Mouse (Mus musculus) stomach, embryonic 15.5 days (tissue): ENCODE results near the gene Chrne. TPM values are rescaled to one million over a fixed set of nuclear protein-coding genes. Genes with fewer than 3 reads are reported as not detected.

ENCODE experiments used
- ATAC-seq: fragments of 200-750 bp; cut with Nextera tagmentation; 2 replicates; pipeline ENCODE4 v1.8.0; 2017; ENCODE audit warnings: low read depth, moderate number of reproducible peaks, moderate TSS enrichment; ENCODE audit not compliant: insufficient read depth, low FRiP score
- H3K27ac ChIP-seq: fragments of 300-500 bp; sonication (generic); 2 replicates; pipeline ENCODE4 v1.5.1; 2015; ENCODE audit warnings: mild to moderate bottlenecking, inconsistent platforms
- H3K27me3 ChIP-seq: fragments of 300-500 bp; sonication (generic); replicated peaks from 2 replicates; pipeline ENCODE4 v1.6.1; 2015; ENCODE audit warnings: inconsistent platforms
- H3K36me3 ChIP-seq: fragments of 300-500 bp; sonication (generic); 2 replicates; pipeline ENCODE4 v1.6.1; 2015; ENCODE audit warnings: inconsistent platforms
- H3K4me1 ChIP-seq: fragments of 300-500 bp; sonication (generic); 2 replicates; pipeline ENCODE4 v1.6.1; 2015; ENCODE audit warnings: inconsistent platforms
- H3K4me2 ChIP-seq: fragments of 300-500 bp; sonication (generic); 2 replicates; pipeline ENCODE4 v1.6.1; 2015; ENCODE audit warnings: mild to moderate bottlenecking, inconsistent platforms
- H3K4me3 ChIP-seq: fragments of 300-500 bp; sonication (generic); replicated peaks from 2 replicates; pipeline ENCODE4 v1.5.1; 2015; ENCODE audit warnings: inconsistent platforms
- H3K9ac ChIP-seq: fragments of 300-500 bp; sonication (generic); 2 replicates; pipeline ENCODE4 v1.6.1; 2015; ENCODE audit warnings: inconsistent platforms
- H3K9me3 ChIP-seq: fragments of 300-500 bp; sonication (generic); 2 replicates; pipeline ENCODE4 v1.6.1; 2016; ENCODE audit warnings: inconsistent platforms
- WGBS: fragments of 180-500 bp; shearing (Covaris S2); methylation state at CpG from one replicate; pipeline ENCODE4 v1.1.7; 2015; 5-methylcytosine and 5-hydroxymethylcytosine counted together
- polyA plus RNA-seq: library from polyadenylated mRNA; unstranded; fragments of >200 nt; fragmentation: Nextera tagmentation; extraction: Ambion mirVana; gene quantifications from 2 replicates; pipeline ENCODE4 v1.2.1, GENCODE M21; 2015

Chrne gene
- polyA plus RNA-seq, 1 experiment from 2014 or later: not detected

DNA sequence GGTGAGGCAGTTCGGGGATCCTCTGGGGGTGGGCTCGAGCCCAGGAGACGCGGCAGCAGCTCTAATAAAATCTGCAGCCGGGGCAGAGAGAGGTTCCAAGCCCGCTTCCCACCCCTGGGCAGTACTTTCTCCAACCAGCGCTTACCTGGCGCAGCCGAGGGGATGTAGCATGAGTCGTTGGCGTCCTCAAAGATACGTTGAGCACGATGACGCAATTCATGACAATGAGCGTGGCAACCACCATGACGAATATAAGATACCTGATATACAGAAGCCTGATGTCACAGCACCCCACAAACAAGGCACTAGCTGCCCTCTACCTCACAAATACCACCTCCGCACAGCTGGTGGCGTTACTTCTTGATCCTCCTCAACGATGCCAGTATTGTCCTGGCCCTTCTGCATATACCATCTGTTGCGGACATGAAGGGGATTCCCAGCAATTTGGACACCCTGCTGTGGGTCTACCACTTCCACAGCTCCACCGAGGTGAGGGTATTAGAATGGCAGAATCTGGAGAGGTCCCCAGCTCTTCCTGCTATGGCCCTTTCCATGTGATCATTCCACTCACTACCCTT lies 3.4 kb downstream of the Chrne start, which contains the start of gene 4930544D05Rik:
4930544D05Rik (plus strand) TSS at position 333 of the 578 bp plus-strand sequence.
- 0 out of 2 replicates have a peak within 1 kb of the TSS, but pooled peaks have one; percentile 27 for H3K9ac ChIP-seq
- H3K27me3 ChIP-seq: 0 out of 2 replicates have a peak, but pooled peaks cover 3% of the 10 kb centered on the region
- H3K27ac ChIP-seq: peak within 1 kb of the TSS; percentile 78
- peaks cover 11% of the 10 kb centered on the region for H3K4me1 ChIP-seq
- peaks cover 15% of the 10 kb centered on the region for H3K36me3 ChIP-seq
- peak within 1 kb of the TSS; percentile 93 for H3K4me2 ChIP-seq
- 15% methylated on average over 21 of the region's 21 CpGs for WGBS
- ATAC-seq: no peak
- no peaks in the 10 kb centered on the region for H3K9me3 ChIP-seq
- H3K4me3 ChIP-seq: peak within 1 kb of the TSS; percentile 44

DNA sequence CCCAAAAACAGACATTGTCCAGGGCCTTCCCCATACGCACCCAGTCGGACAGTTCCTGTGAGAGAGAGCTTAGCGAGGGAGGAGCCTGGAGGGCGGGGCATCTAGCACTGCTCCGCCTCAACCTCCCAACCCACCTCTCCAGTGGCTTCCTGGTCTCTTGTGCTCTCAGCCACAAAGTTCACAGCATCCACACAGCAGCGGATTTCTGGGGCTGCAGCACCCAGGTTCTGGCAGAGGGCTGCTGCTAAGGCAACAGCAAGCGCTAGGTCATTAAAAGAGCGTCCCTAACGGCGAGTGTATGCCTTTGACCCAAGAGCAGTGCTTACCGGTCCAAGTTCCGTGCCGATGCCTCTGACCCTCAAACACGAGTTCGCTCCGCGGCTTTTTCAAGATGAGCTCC lies 3.9 kb downstream of the Chrne start:
- ATAC-seq: peak; percentile 87
- H3K4me2 ChIP-seq: peak overlapping the region; percentile 93
- no peaks in the 10 kb centered on the region for H3K9me3 ChIP-seq
- 0 out of 2 replicates have a peak overlapping the region, but pooled peaks have one; percentile 27 for H3K9ac ChIP-seq
- 0 out of 2 replicates have a peak, but pooled peaks cover 3% of the 10 kb centered on the region for H3K27me3 ChIP-seq
- peak overlapping the region; percentile 44 for H3K4me3 ChIP-seq
- peaks cover 20% of the 10 kb centered on the region for H3K36me3 ChIP-seq
- peaks cover 11% of the 10 kb centered on the region for H3K4me1 ChIP-seq
- 1% methylated on average over 17 of the region's 17 CpGs for WGBS
- peak overlapping the region; percentile 78 for H3K27ac ChIP-seq

DNA sequence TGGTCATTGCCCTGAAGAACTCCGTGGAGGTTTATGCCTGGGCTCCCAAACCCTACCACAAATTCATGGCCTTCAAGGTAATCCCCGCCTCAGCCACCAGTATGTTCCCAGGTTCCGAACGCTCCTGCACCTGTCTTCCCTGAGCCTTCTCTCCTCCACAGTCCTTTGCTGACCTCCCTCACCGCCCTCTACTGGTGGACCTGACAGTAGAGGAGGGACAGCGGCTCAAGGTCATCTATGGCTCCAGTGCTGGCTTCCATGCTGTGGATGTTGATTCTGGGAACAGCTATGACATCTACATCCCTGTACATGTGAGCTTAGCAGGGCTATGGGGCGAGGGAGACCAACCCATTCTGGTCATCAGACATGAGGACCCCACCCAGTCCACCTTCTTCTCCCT lies 6.5 kb downstream of the Chrne start:
- peaks cover 11% of the 10 kb centered on the region for H3K4me1 ChIP-seq
- 79% methylated on average over 7 of the region's 7 CpGs for WGBS

DNA sequence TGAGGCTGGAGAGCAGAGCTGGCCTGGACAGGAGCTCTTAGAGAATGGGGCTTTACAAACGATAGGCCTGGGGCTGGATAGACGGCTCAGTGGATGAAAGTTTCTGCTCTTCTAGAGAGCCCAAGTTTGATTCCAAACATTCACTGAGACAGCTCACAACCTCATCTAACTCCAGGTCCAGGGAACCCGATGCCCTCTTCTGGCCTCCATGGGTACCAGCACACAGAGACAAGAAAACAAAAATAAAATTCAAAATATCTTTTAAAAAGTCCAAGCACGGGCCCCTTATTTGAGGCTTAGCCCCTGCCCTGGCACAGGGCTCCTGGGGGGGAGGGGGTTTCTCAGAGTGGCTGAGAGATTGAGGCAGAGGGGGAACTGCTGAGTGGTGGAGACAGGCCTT lies 8.3 kb downstream of the Chrne start:
- H3K36me3 ChIP-seq: peaks cover 58% of the 10 kb centered on the region
- H3K9me3 ChIP-seq: no peaks in the 10 kb centered on the region
- ATAC-seq: no peak
- H3K9ac ChIP-seq: no peak overlapping the region
- no peak overlapping the region for H3K4me3 ChIP-seq
- H3K4me1 ChIP-seq: peaks cover 11% of the 10 kb centered on the region
- no peak overlapping the region for H3K4me2 ChIP-seq
- H3K27me3 ChIP-seq: no peaks in the 10 kb centered on the region
- no peak overlapping the region for H3K27ac ChIP-seq
- 82% methylated on average over 4 of the region's 4 CpGs for WGBS

More for the DNA sequence above, 6.5 kb downstream of the Chrne start:
- Histone ChIP-seq H3K36me3 (peaks cover 46% of the 10 kb centered on the region), H3K4me3 (no peak overlapping the region), H3K9ac (no peak overlapping the region), H3K9me3 (no peaks in the 10 kb centered on the region), H3K27me3 (0 out of 2 replicates have a peak, but pooled peaks cover 3% of the 10 kb centered on the region), H3K4me2 (no peak overlapping the region), H3K27ac (no peak overlapping the region)
- ATAC-seq: no peak

DNA sequence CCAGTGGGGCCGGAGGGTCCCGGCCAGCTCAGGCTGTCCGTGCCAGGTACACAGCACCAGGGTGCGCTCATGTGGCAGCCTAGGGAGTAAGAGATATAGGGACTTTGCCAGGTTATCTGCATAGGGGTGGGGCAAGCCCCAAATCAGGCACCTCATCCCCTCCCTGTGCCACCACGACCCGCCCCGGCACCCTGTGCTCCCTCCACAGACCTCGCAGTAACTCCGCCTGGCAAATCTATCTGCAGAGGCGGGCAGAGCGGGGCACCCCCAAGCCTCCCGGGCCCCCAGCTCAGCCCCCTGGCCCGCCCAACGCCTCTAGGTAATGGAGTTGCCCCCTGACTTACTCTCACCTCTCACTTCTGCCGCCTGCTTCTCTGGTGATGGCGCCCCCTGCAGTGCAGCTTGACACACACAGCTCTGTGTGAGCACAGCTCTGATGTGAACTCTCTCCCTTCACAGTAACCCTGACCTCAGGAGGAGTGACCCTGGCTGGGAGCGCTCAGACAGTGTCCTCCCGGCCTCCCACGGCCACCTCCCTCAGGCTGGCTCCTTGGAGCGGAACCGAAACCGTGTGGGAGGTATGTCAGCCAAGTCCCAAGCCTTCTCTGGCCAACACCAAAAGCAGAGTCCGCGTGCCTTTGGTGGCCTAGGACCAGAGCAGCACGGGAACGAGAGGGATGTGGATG lies 10.5 kb downstream of the Chrne start:
- H3K27me3 ChIP-seq: no peaks in the 10 kb centered on the region
- H3K4me2 ChIP-seq: no peak overlapping the region
- ATAC-seq: no peak
- H3K4me3 ChIP-seq: no peak overlapping the region
- WGBS: 91% methylated on average over 26 of the region's 26 CpGs
- no peak overlapping the region for H3K9ac ChIP-seq
- H3K36me3 ChIP-seq: peaks cover 66% of the 10 kb centered on the region
- H3K9me3 ChIP-seq: no peaks in the 10 kb centered on the region
- H3K27ac ChIP-seq: no peak overlapping the region
- no peaks in the 10 kb centered on the region for H3K4me1 ChIP-seq

DNA sequence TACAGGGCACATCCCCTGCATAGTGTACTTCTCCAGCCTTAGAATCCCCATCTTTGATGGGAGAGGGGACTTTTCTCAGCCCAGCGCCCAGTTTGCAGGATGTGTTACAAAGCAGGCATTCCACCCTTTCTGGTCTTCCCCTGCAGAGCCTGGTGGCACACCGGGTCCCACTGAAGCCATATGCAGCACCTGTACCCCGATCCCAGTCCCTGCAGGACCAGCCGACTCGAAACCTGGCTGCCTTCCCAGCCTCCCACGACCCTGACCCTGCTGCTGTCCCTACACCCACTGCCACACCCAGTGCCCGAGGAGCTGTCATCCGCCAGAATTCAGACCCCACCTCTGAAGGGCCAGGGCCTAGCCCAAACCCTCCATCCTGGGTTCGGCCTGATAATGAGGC lies 11.4 kb downstream of the Chrne start:
- no peak overlapping the region for H3K9ac ChIP-seq
- H3K9me3 ChIP-seq: no peaks in the 10 kb centered on the region
- peaks cover 59% of the 10 kb centered on the region for H3K36me3 ChIP-seq
- ATAC-seq: no peak
- H3K27ac ChIP-seq: no peak overlapping the region
- no peaks in the 10 kb centered on the region for H3K27me3 ChIP-seq
- no peak overlapping the region for H3K4me3 ChIP-seq
- H3K4me2 ChIP-seq: no peak overlapping the region
- H3K4me1 ChIP-seq: no peaks in the 10 kb centered on the region
- WGBS: 84% methylated on average over 9 of the region's 9 CpGs

DNA sequence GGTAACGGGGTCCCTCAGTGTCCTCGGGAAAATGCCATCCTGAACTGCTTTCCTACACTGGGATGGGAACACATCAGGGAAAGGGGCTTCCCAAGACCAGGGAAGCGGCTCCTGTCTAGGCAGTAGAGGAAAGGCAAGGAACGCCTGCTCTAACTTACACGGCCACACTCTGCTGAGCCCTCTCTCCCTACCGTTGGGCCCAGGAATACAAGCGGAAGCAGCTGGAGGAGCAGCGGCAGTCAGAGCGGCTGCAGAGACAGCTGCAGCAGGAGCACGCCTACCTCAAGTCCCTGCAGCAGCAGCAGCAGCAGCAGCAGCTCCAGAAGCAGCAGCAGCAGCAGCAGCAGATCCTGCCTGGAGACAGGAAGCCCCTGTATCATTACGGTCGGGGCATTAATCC lies 12.3 kb downstream of the Chrne start:
- 72% methylated on average over 12 of the region's 12 CpGs for WGBS
- Histone ChIP-seq H3K4me2 (no peak overlapping the region), H3K27me3 (no peaks in the 10 kb centered on the region), H3K36me3 (peaks cover 60% of the 10 kb centered on the region), H3K27ac (no peak overlapping the region), H3K9ac (no peak overlapping the region), H3K4me1 (no peaks in the 10 kb centered on the region), H3K9me3 (no peaks in the 10 kb centered on the region), H3K4me3 (no peak overlapping the region)
- ATAC-seq: no peak

DNA sequence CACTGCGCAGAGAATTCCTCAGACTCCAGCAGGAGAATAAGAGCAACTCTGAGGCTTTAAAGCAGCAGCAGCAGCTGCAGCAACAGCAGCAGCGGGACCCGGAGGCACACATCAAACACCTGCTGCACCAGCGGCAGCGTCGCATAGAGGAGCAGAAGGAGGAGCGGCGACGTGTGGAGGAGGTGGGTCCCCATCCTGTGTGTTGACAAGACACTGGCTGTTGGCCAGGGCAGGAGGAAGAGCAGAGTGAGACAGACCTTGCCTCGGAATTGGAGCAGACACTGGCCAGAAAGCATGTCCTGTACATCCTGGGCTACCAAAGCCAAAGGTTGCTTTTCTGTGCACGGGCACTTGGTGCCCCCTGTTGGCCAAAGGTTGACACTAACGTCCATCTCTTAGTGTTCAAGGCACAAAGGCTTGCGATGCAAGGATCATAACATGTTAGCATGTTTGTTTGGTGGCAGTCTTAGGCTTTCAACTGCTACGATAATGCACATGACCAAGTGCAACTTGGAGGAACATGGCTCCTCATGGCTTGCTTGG lies 13.9 kb downstream of the Chrne start:
- H3K36me3 ChIP-seq: peaks cover 53% of the 10 kb centered on the region
- H3K4me3 ChIP-seq: no peak overlapping the region

DNA sequence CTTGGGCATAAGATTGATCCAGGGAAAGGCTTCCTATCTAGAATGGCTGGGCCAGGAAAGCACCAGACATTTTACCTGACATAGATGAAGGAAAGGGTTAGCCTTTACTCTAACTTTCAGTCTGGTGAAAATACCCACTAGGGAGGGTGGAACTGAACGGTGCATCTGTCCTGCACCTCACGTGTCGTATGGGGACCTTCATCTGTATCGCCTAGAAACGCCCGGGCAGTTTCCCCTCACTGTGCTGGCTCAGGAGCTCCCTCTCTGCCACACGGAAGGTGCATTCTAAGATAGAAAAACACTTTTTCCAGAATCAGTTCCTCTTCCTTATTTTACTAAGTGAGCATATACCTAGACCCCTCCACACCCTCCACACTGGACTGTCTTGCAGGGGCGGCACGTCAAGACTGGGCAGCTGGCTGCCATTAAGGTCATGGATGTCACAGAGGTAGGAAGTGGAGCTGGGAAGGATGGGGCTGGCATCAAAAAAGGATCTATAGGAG lies 20.5 kb downstream of the Chrne start:
- WGBS: 88% methylated on average over 9 of the region's 9 CpGs
- no peak overlapping the region for H3K27ac ChIP-seq
- H3K4me3 ChIP-seq: no peak overlapping the region
- no peak for ATAC-seq
- H3K9me3 ChIP-seq: no peaks in the 10 kb centered on the region
- peaks cover 11% of the 10 kb centered on the region; the same call in 1 of the 2 replicates for H3K36me3 ChIP-seq
- H3K27me3 ChIP-seq: no peaks in the 10 kb centered on the region
- H3K4me2 ChIP-seq: no peak overlapping the region
- no peak overlapping the region for H3K9ac ChIP-seq
- 0 out of 2 replicates have a peak, but pooled peaks cover 3% of the 10 kb centered on the region for H3K4me1 ChIP-seq

More for the DNA sequence above, 13.9 kb downstream of the Chrne start:
- no peak overlapping the region for H3K9ac ChIP-seq
- no peak overlapping the region for H3K4me2 ChIP-seq
- 57% methylated on average over 14 of the region's 14 CpGs for WGBS
- no peaks in the 10 kb centered on the region for H3K4me1 ChIP-seq
- ATAC-seq: peak; percentile 15; the same call in 1 of the 2 replicates
- H3K27ac ChIP-seq: no peak overlapping the region
- no peaks in the 10 kb centered on the region for H3K9me3 ChIP-seq
- H3K27me3 ChIP-seq: no peaks in the 10 kb centered on the region

DNA sequence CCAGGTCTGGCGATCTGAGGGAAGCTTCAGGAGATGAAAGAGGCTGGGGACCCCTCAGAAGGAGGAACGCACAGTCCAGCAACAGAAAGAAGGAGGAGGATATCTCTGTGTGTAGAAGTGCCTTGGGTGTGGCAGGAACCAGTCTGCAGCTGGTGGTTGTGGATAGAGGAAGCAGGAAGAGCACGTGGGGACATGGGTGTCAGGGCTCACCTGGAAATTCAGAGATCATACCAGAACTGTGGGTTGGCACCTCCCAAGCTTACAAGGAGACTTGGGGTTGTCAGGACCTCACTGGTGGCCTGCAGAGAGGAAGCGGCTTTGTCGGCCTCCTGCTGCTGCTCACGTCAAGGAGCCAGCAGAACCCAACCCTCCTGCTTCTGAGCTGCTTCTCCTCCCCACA lies 21.7 kb downstream of the Chrne start:
- WGBS: 74% methylated on average over 6 of the region's 6 CpGs

DNA sequence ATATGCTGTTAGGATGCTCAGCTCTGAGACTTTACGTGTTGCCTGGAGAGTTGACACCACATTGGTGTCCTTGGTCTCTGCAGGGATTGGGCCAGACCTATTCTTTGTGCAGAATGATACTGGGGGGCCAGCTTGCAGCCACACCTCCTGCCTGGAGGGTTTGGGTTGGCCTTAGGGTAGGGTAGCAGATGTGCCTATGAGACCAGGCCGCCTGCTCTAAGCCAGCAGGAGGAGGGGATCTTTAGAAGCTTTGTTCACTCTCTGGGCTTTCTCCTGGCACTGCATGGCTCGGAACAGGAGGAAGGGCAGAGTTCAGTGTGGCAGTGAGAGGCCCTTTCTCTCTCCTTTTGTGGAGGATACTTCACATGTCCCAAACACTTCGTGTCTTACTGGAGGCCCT lies 22.9 kb downstream of the Chrne start:
- Histone ChIP-seq H3K4me1 (0 out of 2 replicates have a peak, but pooled peaks cover 3% of the 10 kb centered on the region), H3K27ac (peak overlapping the region; percentile 57), H3K4me3 (no peak overlapping the region), H3K36me3 (peaks cover 4% of the 10 kb centered on the region; the same call in 1 of the 2 replicates), H3K4me2 (no peak overlapping the region), H3K27me3 (no peaks in the 10 kb centered on the region), H3K9ac (no peak overlapping the region), H3K9me3 (no peaks in the 10 kb centered on the region)
- 65% methylated on average over 4 of the region's 4 CpGs for WGBS
- ATAC-seq: no peak

More for the DNA sequence above, 21.7 kb downstream of the Chrne start:
- Histone ChIP-seq H3K9me3 (no peaks in the 10 kb centered on the region), H3K9ac (no peak overlapping the region), H3K27me3 (no peaks in the 10 kb centered on the region), H3K4me1 (0 out of 2 replicates have a peak, but pooled peaks cover 3% of the 10 kb centered on the region), H3K36me3 (peaks cover 11% of the 10 kb centered on the region; the same call in 1 of the 2 replicates), H3K4me2 (no peak overlapping the region), H3K4me3 (no peak overlapping the region), H3K27ac (no peak overlapping the region)
- no peak for ATAC-seq
